Comparison of ENCODE assay signal across 18 mouse cellular contexts in genomic region chr12:103252901-103253434, GRCm38 (mm10). TPM values are rescaled to one million over a fixed set of nuclear protein-coding genes. Genes with fewer than 3 reads are reported as not detected.
"Had no signal": no experiment of that assay in that cellular context is flagged by ENCODE, and none has a peak within 500 bp of the region (broad histone marks: within the 10 kb centered on the region; RNA-seq: fewer than 3 reads in every experiment).

No protein-coding gene starts in this region.

- H3K9ac ChIP-seq: intestine, embryonic 15.5 days; limb, embryonic 13.5 days; liver, embryonic 15.5 days; midbrain, embryonic 13.5 days; stomach, embryonic 15.5 days had no signal

- H3K4me1 ChIP-seq: intestine, embryonic 15.5 days; limb, embryonic 13.5 days; liver, embryonic 15.5 days; midbrain, embryonic 13.5 days; stomach, embryonic 15.5 days had no signal

- DNase-seq: kidney, adult 18-20 months; kidney, postnatal 10 days; left cerebral cortex, postnatal 4 days; right cerebral cortex, adult 18-20 months; right cerebral cortex, postnatal 4 days; thymus, postnatal 36 days had no signal

- H3K9me3 ChIP-seq: intestine, embryonic 15.5 days; limb, embryonic 13.5 days; liver, embryonic 15.5 days; midbrain, embryonic 13.5 days; stomach, embryonic 15.5 days had no signal

- H3K36me3 ChIP-seq: intestine, embryonic 15.5 days; limb, embryonic 13.5 days; liver, embryonic 15.5 days; midbrain, embryonic 13.5 days; stomach, embryonic 15.5 days had no signal

- ATAC-seq: intestine, embryonic 15.5 days; midbrain, embryonic 13.5 days had no signal

- H3K27ac ChIP-seq: intestine, embryonic 15.5 days; limb, embryonic 13.5 days; liver, embryonic 15.5 days; midbrain, embryonic 13.5 days; stomach, embryonic 15.5 days had no signal

- H3K4me2 ChIP-seq: intestine, embryonic 15.5 days; limb, embryonic 13.5 days; liver, embryonic 11.5 days; liver, embryonic 15.5 days; midbrain, embryonic 13.5 days; stomach, embryonic 15.5 days had no signal

- H3K4me3 ChIP-seq: intestine, embryonic 15.5 days; limb, embryonic 13.5 days; liver, embryonic 15.5 days; midbrain, embryonic 13.5 days; stomach, embryonic 15.5 days had no signal

- H3K27me3 ChIP-seq: intestine, embryonic 15.5 days; limb, embryonic 13.5 days; liver, embryonic 15.5 days; stomach, embryonic 15.5 days had no signal

RNA-seq across cellular contexts. Expression of gene Prima1, which starts 11.0 kb away (rescaled TPM):
- total RNA-seq: megakaryocyte progenitor cell, adult 5-6 weeks had no signal
- polyA plus RNA-seq: liver, embryonic 15.5 days; spleen, adult 2 months; thymus, postnatal 0 days had no signal

RNA-seq across cellular contexts. Expression of gene Fam181a, which starts 57.8 kb away (rescaled TPM):
- total RNA-seq: megakaryocyte progenitor cell, adult 5-6 weeks had no signal
- polyA plus RNA-seq: kidney, embryonic 14.5 days; large intestine, adult 2 months; liver, embryonic 11.5 days; liver, embryonic 15.5 days; lung, embryonic 16.5 days; spleen, adult 2 months; stomach, embryonic 15.5 days; thymus, postnatal 0 days had no signal
